Comparison of ENCODE assay signal across 9 mouse cellular contexts in genomic region chr14:25515924-25516323, GRCm38 (mm10). TPM values are rescaled to one million over a fixed set of nuclear protein-coding genes. Genes with fewer than 3 reads are reported as not detected.
DNase-seq lines count a peak whose midpoint lies in the region; TF ChIP-seq lines count a peak whose summit lies in the region.
"Had no signal": no experiment of that assay in that cellular context is flagged by ENCODE, and none has a peak within 500 bp of the region (broad histone marks: within the 10 kb centered on the region; RNA-seq: fewer than 3 reads in every experiment).

No protein-coding gene starts in this region.

- DNase-seq in left cerebral cortex, postnatal 4 days = peak; percentile 75
- no peak for DNase-seq in left cerebral cortex, adult 2 months (ENCODE audit: extremely low spot score in 1 of 2, low spot score in 2 of 2)
- DNase-seq in MN1 (ENCODE audit: low spot score) = peak; percentile 75
- peak; percentile 77 for DNase-seq in kidney, postnatal 10 days
- peak; percentile 36 for DNase-seq in right cerebral cortex, postnatal 4 days
- DNase-seq in spleen, postnatal 14 days (ENCODE audit: low spot score in 2 of 2) = no peak
- no peak for DNase-seq in gastrocnemius, postnatal 4 days (ENCODE audit: low spot score in 2 of 2)

- no peak overlapping the region for H3K4me3 ChIP-seq in left cerebral cortex, adult 2 months
- H3K4me3 ChIP-seq in bone marrow, adult 2 months (replicated peaks; ENCODE audit: control insufficient read depth, low read depth, low read length) = no peak overlapping the region
- H3K4me3 ChIP-seq: neural tube, embryonic 12.5 days had no signal

- intact Hi-C loops in left cerebral cortex, postnatal 4 days (cut with DNase I) = no loop called here
- intact Hi-C loops in left cerebral cortex, adult 2 months (cut with DNase I) = loop anchor here (5.0 kb wide), 1 partner anchor 54 kb away; no protein-coding TSS in a partner anchor

- H3K27ac ChIP-seq in left cerebral cortex, adult 2 months = no peak overlapping the region; the same call in 1 of the 2 replicates
- peak overlapping the region; percentile 23 for H3K27ac ChIP-seq in bone marrow, adult 2 months (ENCODE audit: control insufficient read depth, insufficient read depth, low read depth, low read length, poor library complexity)
- H3K27ac ChIP-seq: neural tube, embryonic 12.5 days had no signal

- H3K4me1 ChIP-seq in bone marrow, adult 2 months (ENCODE audit: control insufficient read depth, insufficient read depth, low read length) = peaks cover 32% of the 10 kb centered on the region

- no peak for TF ChIP-seq POLR2A in bone marrow, adult 2 months (IDR thresholded peaks at IDR 0.05; ENCODE audit: borderline replicate concordance, control insufficient read depth, low read depth, low read length)

- WGBS in bone marrow, adult 2 months = 16% methylated on average over 9 of the region's 9 CpGs

- no peak for TF ChIP-seq CTCF in left cerebral cortex, adult 2 months (IDR thresholded peaks at IDR 0.05)
- TF ChIP-seq CTCF in bone marrow, adult 2 months (IDR thresholded peaks at IDR 0.05; ENCODE audit: control insufficient read depth, insufficient read depth, low read length) = no peak

RNA-seq across cellular contexts. Expression of gene Zmiz1, which starts 56.9 kb away (rescaled TPM):
- total RNA-seq in left cerebral cortex, postnatal 4 days (2021) = 100 to 1,000 TPM; 149 to 152 TPM
- total RNA-seq in left cerebral cortex, adult 2 months (2021) = 100 to 1,000 TPM; 106 to 107 TPM
- polyA plus RNA-seq in bone marrow, adult 2 months (2011; ENCODE audit: insufficient read depth, insufficient read length, low replicate concordance, missing spikeins) = 12.6 and 27.2 TPM in 2 replicates
- 10 to 100 TPM; 53.8 to 55.2 TPM for total RNA-seq in gastrocnemius, postnatal 4 days (2021)

Comparison
In these comparisons a context has a peak if more than half of its experiments do, and no peak if none do; other contexts are left out.
1. DNase-seq: peak in left cerebral cortex, postnatal 4 days (single experiment), MN1 (single experiment), kidney, postnatal 10 days (single experiment) and right cerebral cortex, postnatal 4 days (single experiment); none in left cerebral cortex, adult 2 months (0 of 2), spleen, postnatal 14 days (0 of 2) and gastrocnemius, postnatal 4 days (0 of 2).